Mouse (Mus musculus) fat pad, adult 2 months (tissue): ENCODE results near the gene Zbtb7a.

ENCODE experiments used
- DNase-seq: peaks from one replicate; pipeline ENCODE4 v3.0.0-alpha.2; 2011; ENCODE audit warnings: low read depth, low spot score; ENCODE audit errors: extremely low read depth

Zbtb7a gene

DNA sequence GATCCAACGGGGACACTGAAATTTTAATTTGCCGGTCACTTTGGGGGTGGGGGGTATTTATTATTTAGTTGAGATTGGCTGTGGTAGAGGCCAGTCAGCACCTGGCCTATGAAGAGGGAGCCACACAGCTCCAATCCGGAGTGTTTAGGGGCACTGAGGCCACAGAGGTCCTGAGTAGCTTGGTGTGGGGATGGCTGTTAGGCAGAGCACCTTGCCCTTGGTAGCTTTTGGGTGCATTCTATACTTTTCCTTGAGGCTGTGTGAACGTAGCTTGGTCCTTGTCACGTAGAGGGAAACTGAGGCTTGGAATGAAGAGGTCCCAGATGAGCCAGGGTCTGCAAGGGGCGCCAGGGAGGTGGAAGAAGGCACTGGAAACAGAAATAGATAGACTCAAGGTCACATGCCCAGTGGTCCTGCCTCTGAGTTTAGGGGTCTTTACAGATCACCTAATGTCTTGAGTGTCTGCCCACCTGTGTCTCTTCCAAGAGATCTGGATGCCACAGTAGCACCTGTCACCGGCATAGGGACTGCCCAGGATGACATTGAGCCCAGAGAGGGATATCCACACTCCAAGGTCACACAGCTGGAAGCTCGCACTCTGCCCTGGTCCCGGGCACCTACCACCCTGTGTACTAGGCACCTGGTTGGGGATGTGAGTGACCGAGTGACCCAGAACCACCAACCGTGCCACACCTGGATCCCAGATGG is 4.0 kb downstream of the Zbtb7a start:
- no peak for DNase-seq

- DNase-seq, result no peak
These were observed 4.5 kb downstream of the Zbtb7a start for GRCm38 (mm10) chr10:81139529-81139846.

- DNase-seq, result no peak
These were observed 5.0 kb downstream of the Zbtb7a start for GRCm38 (mm10) chr10:81140005-81140404.

DNA sequence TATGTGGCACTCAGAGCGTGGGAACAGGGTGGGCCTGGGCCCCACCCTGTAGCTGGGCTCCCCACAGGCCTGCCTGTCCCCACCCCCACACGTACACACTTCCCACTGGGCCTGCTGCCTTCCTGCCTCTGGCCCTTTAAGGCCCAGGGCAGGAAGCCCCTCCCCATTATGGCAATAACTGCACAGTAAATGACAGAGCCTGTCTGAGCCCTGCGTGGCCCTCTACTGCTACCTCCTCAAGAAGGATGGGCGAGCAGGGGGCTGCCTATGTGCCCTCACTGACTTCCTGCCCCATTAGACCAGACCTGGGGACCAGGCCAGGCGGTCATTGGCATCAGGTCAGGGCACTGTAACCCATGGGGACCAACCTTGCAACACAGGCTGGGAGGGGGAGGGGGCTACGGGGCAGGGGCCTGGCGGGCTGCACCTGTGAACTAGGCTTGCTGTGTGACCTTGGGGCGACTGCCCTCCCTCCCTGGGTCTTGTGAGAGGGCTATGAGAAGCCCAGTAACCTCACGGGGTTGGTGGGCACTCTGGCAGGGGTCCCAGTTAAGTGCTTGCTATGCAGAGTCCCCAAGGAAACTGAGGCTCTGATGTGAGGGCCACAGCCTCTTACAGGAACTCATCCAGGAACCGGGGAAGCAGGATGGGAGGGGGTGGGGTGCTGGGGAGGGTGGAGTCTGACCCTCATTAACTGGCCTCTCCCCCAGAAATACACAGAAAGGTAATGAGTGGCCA is 5.9 kb downstream of the Zbtb7a start:
- DNase-seq, result no peak

GRCm38 (mm10) chr10:81141455-81142210 is 6.6 kb downstream of the Zbtb7a start:
- DNase-seq, result no peak

DNA sequence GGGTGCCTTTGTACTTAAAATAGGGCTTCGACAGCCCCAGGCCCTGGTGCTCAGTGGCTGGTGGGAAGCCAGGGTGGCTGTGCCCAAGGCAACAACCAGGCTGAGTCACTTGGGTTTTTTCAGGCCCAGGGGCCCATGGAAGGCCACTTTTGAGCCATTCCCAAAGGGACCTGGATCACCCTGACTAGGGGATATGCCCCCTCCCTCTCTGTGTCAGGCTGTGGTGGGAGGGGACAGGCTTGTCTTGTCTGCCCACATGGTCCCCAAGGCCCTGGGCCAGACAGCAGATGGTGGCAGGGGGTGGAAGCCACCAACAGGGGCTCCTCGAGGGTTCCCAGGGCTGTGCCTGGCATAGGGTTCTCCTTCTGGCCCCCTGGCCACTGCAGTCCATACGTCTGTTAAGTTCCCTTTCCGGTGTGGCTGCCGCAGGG is 7.5 kb downstream of the Zbtb7a start:
- no peak for DNase-seq

- no peak for DNase-seq
These were observed 8.2 kb downstream of the Zbtb7a start for GRCm38 (mm10) chr10:81143157-81143633.

- DNase-seq, result no peak
These were observed 8.9 kb downstream of the Zbtb7a start for GRCm38 (mm10) chr10:81143845-81144437.

GRCm38 (mm10) chr10:81144667-81145066 is 9.6 kb downstream of the Zbtb7a start:
- no peak for DNase-seq

DNA sequence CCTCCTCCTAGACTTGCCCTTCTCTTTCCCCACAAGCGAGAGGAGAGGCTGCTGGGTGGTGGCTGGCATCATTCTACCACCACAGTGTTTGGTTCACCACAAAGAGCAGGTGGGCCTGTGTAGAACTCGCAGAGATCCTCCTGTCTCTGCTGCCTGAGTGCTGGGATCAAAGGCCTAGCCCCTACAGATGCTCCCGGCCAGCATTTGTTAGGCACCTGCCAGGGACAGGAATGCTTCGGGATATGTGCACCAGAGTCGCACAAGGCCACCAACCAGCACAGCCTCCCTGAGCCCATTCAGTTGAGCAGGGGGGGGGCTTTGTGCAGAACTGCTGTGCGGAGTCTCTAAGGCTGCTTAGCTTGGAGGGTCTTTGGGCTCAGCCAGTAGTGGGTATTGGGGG is 10.3 kb downstream of the Zbtb7a start:
- no peak for DNase-seq

- no peak for DNase-seq
These were observed 10.8 kb downstream of the Zbtb7a start for GRCm38 (mm10) chr10:81145778-81146177.

GRCm38 (mm10) chr10:81146296-81146695 is 11.3 kb downstream of the Zbtb7a start:
- DNase-seq, result no peak

- no peak for DNase-seq
These were observed 16.2 kb downstream of the Zbtb7a start for GRCm38 (mm10) chr10:81151261-81151660.

DNA sequence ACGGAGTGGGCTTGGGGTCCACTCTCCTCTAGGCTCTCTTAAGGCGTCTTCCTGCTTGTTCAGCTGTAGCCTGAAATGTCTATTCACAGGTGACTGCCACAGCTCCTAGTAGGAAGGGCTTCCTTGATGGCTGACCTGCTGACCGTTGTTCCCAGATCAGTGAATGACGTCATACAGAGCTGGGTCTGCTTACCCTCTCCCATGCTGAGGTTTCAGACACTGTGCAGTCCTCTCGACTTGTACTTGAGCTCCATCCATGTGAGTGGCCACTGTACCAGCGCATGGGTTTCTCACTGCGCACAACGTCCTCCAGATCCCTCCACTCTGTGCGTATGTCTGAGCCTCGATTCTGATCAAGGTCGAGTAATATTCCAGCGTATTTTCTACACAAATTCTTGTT is 17.6 kb downstream of the Zbtb7a start:
- no peak for DNase-seq

- no peak for DNase-seq
These were observed 19.3 kb downstream of the Zbtb7a start for GRCm38 (mm10) chr10:81154313-81154712.

- DNase-seq, result no peak
These were observed 19.7 kb downstream of the Zbtb7a start for GRCm38 (mm10) chr10:81154736-81155135.

DNA sequence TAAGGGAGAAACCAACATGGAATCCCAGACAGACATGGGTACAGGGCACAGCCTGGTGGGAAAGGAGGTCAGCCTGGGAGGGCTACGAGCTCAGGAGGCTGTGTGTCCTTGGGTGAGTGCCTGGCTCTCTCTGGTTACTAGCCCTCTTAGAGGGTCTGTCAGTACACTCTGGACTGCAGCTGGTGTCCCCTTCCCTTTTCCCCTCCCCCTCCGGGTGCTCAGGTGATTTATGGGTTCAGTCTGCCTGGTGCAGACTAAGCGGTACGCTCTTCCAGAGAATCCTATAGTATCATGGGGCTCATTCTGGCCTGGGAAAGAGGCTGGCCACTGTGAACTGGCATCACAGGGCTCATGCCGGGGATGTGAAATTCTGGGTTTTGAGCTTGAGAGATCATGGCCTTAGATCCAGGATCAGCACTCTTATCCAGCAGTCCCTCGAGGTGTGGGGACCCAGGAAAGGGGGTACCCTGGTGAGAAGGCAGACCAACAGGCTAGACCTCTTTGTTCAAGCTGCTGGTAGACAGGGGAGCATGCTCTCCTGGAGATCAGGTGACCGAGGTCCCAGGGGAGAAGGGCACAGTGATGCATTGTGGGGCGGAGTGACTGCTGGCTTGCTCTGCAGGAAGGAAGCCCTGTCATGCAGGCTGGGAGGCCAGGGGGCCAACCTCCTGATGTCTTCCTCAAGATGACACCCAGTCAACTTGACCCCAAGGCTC is 26.7 kb downstream of the Zbtb7a start:
- no peak for DNase-seq

DNA sequence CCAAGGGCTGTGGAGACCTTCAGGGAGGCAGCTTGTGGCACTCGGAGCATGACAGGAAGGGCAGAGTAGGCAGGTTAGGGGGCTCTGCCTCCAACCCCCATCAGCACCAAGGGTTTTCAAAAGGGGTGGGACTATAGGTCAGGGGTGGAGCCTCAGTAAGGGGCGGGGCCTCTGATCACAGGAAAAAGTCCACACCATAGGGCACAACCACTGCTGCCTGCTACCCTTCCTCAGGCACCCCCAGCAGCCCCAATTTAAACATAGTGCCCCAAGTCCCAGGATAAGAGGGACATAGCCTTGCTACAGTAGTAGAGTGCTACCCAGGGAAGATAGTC is 27.3 kb downstream of the Zbtb7a start:
- DNase-seq, result no peak

GRCm38 (mm10) chr10:81165118-81165517 is 30.1 kb downstream of the Zbtb7a start:
- no peak for DNase-seq

DNA sequence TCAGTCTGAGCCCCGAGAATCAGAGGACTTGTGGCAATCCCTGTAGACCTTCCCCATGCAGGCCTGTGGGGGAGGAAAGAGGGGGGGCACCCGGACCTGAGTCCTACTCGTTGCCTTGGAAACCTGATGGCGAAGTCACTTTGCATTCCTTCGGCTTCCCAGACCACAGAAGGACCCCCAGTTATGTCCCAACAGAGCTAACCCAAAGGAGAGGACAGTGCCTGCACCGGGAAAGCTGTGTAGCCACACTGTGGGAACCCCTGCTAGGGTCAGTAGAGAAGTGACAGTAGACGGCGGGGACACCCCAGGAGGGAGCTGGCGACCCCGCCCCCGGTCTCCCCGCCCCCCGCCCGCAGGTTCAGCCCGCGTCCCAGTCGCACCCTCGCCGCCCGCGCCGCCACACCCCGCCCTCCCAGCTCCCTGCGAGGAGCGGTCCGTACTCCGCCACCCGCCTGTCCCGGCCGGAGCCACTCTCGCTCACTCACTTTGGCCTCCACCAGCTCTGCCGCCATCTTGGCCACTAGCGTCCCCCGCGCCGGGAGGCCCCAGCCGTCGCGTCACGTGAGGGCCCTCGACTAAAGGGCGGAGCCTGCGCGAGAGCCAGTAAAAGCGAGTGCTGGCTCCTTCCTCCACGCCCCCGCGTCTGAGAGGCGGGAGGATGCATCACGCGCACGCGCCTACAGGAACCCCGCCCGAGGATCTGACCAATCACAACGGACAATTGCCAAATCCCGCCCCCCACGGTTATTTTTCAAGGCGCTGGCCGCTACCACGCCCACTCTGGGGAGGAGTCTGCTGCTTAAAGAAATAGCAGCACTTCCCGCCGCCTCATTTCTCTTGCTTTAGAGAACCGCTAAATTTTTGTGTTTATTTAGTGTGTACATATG is 32.4 kb downstream of the Zbtb7a start, which contains the start of gene Pias4:
TSS of gene Pias4 (minus strand) at position 724 of the 887 bp plus-strand sequence.
- peak; percentile 73 for DNase-seq
